Mouse (Mus musculus): ENCODE measurements around the gene Dnah1. TPM values are rescaled to one million over a fixed set of nuclear protein-coding genes. Genes with fewer than 3 reads are reported as not detected.

The Dnah1 gene
- polyA plus RNA-seq (2014; fragmentation: Illumina TruSeq; extraction: RNeasy Lipid Tissue Mini Kit (QIAGEN cat#74804); ENCODE audit: low read depth, low replicate concordance): not detected

GRCm38 (mm10) chr14:31323849-31324792, at the start of gene Dnah1:
TSS of gene Dnah1 (minus strand) at chr14:31323896.

GRCm38 (mm10) chr14:31336369-31337155, 12.9 kb upstream of the Dnah1 start, which contains the start of gene Capn7:
TSS of gene Capn7 (plus strand) at chr14:31336638.

GRCm38 (mm10) chr14:31251084-31251604, 72.6 kb downstream of the Dnah1 start, which contains the start of the genes Phf7 and Bap1:
TSS of gene Phf7 (minus strand) at chr14:31251317.
TSS of gene Bap1 (plus strand) at chr14:31251450.

GRCm38 (mm10) chr14:31217666-31218065, 106.0 kb downstream of the Dnah1 start, which contains the start of gene Sema3g:
TSS of gene Sema3g (plus strand) at chr14:31217860.

GRCm38 (mm10) chr14:31216846-31217245, 106.8 kb downstream of the Dnah1 start, which contains the start of gene Nisch:
TSS of gene Nisch (minus strand) at chr14:31216946.

Other genes with a start within 250 kb of the Dnah1 start
- 24.4 TPM for gene Smim4, start 194.9 kb downstream of the Dnah1 start, polyA plus RNA-seq (2014; fragmentation: Illumina TruSeq; extraction: RNeasy Lipid Tissue Mini Kit (QIAGEN cat#74804); ENCODE audit: low read depth, low replicate concordance)
- 1.1 TPM for gene Nt5dc2, start 192.8 kb downstream of the Dnah1 start, polyA plus RNA-seq (2014; fragmentation: Illumina TruSeq; extraction: RNeasy Lipid Tissue Mini Kit (QIAGEN cat#74804); ENCODE audit: low read depth, low replicate concordance)
- 0.97 TPM for gene Stab1, start 155.3 kb downstream of the Dnah1 start, polyA plus RNA-seq (2014; fragmentation: Illumina TruSeq; extraction: RNeasy Lipid Tissue Mini Kit (QIAGEN cat#74804); ENCODE audit: low read depth, low replicate concordance)
- not detected for gene Tnnc1, start 115.6 kb downstream of the Dnah1 start, polyA plus RNA-seq (2014; fragmentation: Illumina TruSeq; extraction: RNeasy Lipid Tissue Mini Kit (QIAGEN cat#74804); ENCODE audit: low read depth, low replicate concordance)
- 54.5 TPM for gene Nisch, start 107.0 kb downstream of the Dnah1 start, polyA plus RNA-seq (2014; fragmentation: Illumina TruSeq; extraction: RNeasy Lipid Tissue Mini Kit (QIAGEN cat#74804); ENCODE audit: low read depth, low replicate concordance)
- 6.5 TPM for gene Sema3g, start 106.0 kb downstream of the Dnah1 start, polyA plus RNA-seq (2014; fragmentation: Illumina TruSeq; extraction: RNeasy Lipid Tissue Mini Kit (QIAGEN cat#74804); ENCODE audit: low read depth, low replicate concordance)
- gene Phf7, start 72.6 kb downstream of the Dnah1 start, polyA plus RNA-seq (2014; fragmentation: Illumina TruSeq; extraction: RNeasy Lipid Tissue Mini Kit (QIAGEN cat#74804); ENCODE audit: low read depth, low replicate concordance): 15.3 TPM
- 5.7 TPM for gene Bap1, start 72.4 kb downstream of the Dnah1 start, polyA plus RNA-seq (2014; fragmentation: Illumina TruSeq; extraction: RNeasy Lipid Tissue Mini Kit (QIAGEN cat#74804); ENCODE audit: low read depth, low replicate concordance)
- gene Capn7, start 12.7 kb upstream of the Dnah1 start, polyA plus RNA-seq (2014; fragmentation: Illumina TruSeq; extraction: RNeasy Lipid Tissue Mini Kit (QIAGEN cat#74804); ENCODE audit: low read depth, low replicate concordance): 114 TPM
- 63.8 TPM for gene Sh3bp5, start 112.2 kb upstream of the Dnah1 start, polyA plus RNA-seq (2014; fragmentation: Illumina TruSeq; extraction: RNeasy Lipid Tissue Mini Kit (QIAGEN cat#74804); ENCODE audit: low read depth, low replicate concordance)
- 45.7 TPM for gene Eaf1, start 170.5 kb upstream of the Dnah1 start, polyA plus RNA-seq (2014; fragmentation: Illumina TruSeq; extraction: RNeasy Lipid Tissue Mini Kit (QIAGEN cat#74804); ENCODE audit: low read depth, low replicate concordance)
- 43.3 TPM for gene Mettl6, start 171.1 kb upstream of the Dnah1 start, polyA plus RNA-seq (2014; fragmentation: Illumina TruSeq; extraction: RNeasy Lipid Tissue Mini Kit (QIAGEN cat#74804); ENCODE audit: low read depth, low replicate concordance)